Mouse (Mus musculus): ENCODE results near the gene Nrxn1. TPM values are rescaled to one million over a fixed set of nuclear protein-coding genes. Genes with fewer than 3 reads are reported as not detected.

The Nrxn1 gene
- total RNA-seq, 1 experiment, result 2.9 TPM

- Histone ChIP-seq H3K4me1 (ENCODE audit: control insufficient read depth in 2 of 2, insufficient read depth in 2 of 2, low read length in 2 of 2, poor library complexity in 1 of 2) (no peaks in the 10 kb centered on the region), H3K9ac (ENCODE audit: insufficient read depth, low read depth, low read length, poor library complexity, severe bottlenecking) (no peak overlapping the region), H3K9me3 (ENCODE audit: control insufficient read depth, insufficient read depth, low read depth, low read length) (no peaks in the 10 kb centered on the region), H3K36me3 (ENCODE audit: control insufficient read depth, insufficient read depth, low read length, poor library complexity, severe bottlenecking) (no peaks in the 10 kb centered on the region), H3K4me3 (ENCODE audit: insufficient read depth in 1 of 2, low read depth in 1 of 2, low read length in 2 of 2, poor library complexity in 1 of 2, severe bottlenecking in 1 of 2) (no peak overlapping the region), H3K27ac (ENCODE audit: insufficient read depth, low read depth, low read length, poor library complexity, severe bottlenecking) (no peak overlapping the region)
- DNase-seq (ENCODE audit: low read depth, low spot score), result no peak
- TF ChIP-seq MAFK (IDR thresholded peaks at IDR 0.05; ENCODE audit: insufficient read depth, low read depth, low read length) (no peak), HCFC1 (IDR thresholded peaks at IDR 0.05; ENCODE audit: borderline replicate concordance, insufficient read depth, low read length) (no peak), ZNF384 (IDR thresholded peaks at IDR 0.05; ENCODE audit: low read depth, low read length) (no peak), ZC3H11A (IDR thresholded peaks at IDR 0.05; ENCODE audit: borderline replicate concordance, low read depth, low read length) (no peak), CHD2 (IDR thresholded peaks at IDR 0.05; ENCODE audit: low read depth, low read length) (no peak)
- in situ Hi-C loops (cut with MboI; ENCODE audit: low sequenced_read_pairs in 2 of 2, unreplicated experiment in 2 of 2), result no loop called here
Measured at GRCm38 (mm10) chr17:90054312-90054711, 1038.6 kb downstream of the Nrxn1 start.

GRCm38 (mm10) chr17:90039316-90039715, 1053.6 kb downstream of the Nrxn1 start:
- Histone ChIP-seq H3K4me1 (ENCODE audit: control insufficient read depth in 2 of 2, insufficient read depth in 2 of 2, low read length in 2 of 2, poor library complexity in 1 of 2) (no peaks in the 10 kb centered on the region), H3K9me3 (ENCODE audit: control insufficient read depth, insufficient read depth, low read depth, low read length) (no peaks in the 10 kb centered on the region), H3K4me3 (ENCODE audit: insufficient read depth in 1 of 2, low read depth in 1 of 2, low read length in 2 of 2, poor library complexity in 1 of 2, severe bottlenecking in 1 of 2) (no peak overlapping the region), H3K36me3 (ENCODE audit: control insufficient read depth, insufficient read depth, low read length, poor library complexity, severe bottlenecking) (no peaks in the 10 kb centered on the region), H3K9ac (ENCODE audit: insufficient read depth, low read depth, low read length, poor library complexity, severe bottlenecking) (no peak overlapping the region), H3K27ac (ENCODE audit: insufficient read depth, low read depth, low read length, poor library complexity, severe bottlenecking) (no peak overlapping the region)
- TF ChIP-seq MAFK (IDR thresholded peaks at IDR 0.05; ENCODE audit: insufficient read depth, low read depth, low read length), result no peak
- TF ChIP-seq ZNF384 (IDR thresholded peaks at IDR 0.05; ENCODE audit: low read depth, low read length), result no peak
- TF ChIP-seq HCFC1 (IDR thresholded peaks at IDR 0.05; ENCODE audit: borderline replicate concordance, insufficient read depth, low read length), result no peak
- no peak for TF ChIP-seq CHD2 (IDR thresholded peaks at IDR 0.05; ENCODE audit: low read depth, low read length)
- no peak for TF ChIP-seq ZC3H11A (IDR thresholded peaks at IDR 0.05; ENCODE audit: borderline replicate concordance, low read depth, low read length)
- in situ Hi-C loops (cut with MboI; ENCODE audit: low sequenced_read_pairs in 2 of 2, unreplicated experiment in 2 of 2), result no loop called here
- DNase-seq (ENCODE audit: low read depth, low spot score), result no peak

- H3K4me1 ChIP-seq (ENCODE audit: control insufficient read depth in 2 of 2, insufficient read depth in 2 of 2, low read length in 2 of 2, poor library complexity in 1 of 2), result no peaks in the 10 kb centered on the region; a peak in 1 of 4 replicates
- H3K27ac ChIP-seq (ENCODE audit: insufficient read depth, low read depth, low read length, poor library complexity, severe bottlenecking), result no peak overlapping the region
- H3K4me3 ChIP-seq (ENCODE audit: insufficient read depth in 1 of 2, low read depth in 1 of 2, low read length in 2 of 2, poor library complexity in 1 of 2, severe bottlenecking in 1 of 2), result no peak overlapping the region
- no peaks in the 10 kb centered on the region for H3K9me3 ChIP-seq (ENCODE audit: control insufficient read depth, insufficient read depth, low read depth, low read length)
- no peak overlapping the region for H3K9ac ChIP-seq (ENCODE audit: insufficient read depth, low read depth, low read length, poor library complexity, severe bottlenecking)
- no peaks in the 10 kb centered on the region for H3K36me3 ChIP-seq (ENCODE audit: control insufficient read depth, insufficient read depth, low read length, poor library complexity, severe bottlenecking)
- peak; percentile 21 for DNase-seq (ENCODE audit: low read depth, low spot score)
- TF ChIP-seq MAFK (IDR thresholded peaks at IDR 0.05; ENCODE audit: insufficient read depth, low read depth, low read length) (no peak), ZC3H11A (IDR thresholded peaks at IDR 0.05; ENCODE audit: borderline replicate concordance, low read depth, low read length) (no peak), HCFC1 (IDR thresholded peaks at IDR 0.05; ENCODE audit: borderline replicate concordance, insufficient read depth, low read length) (no peak), ZNF384 (IDR thresholded peaks at IDR 0.05; ENCODE audit: low read depth, low read length) (no peak), CHD2 (IDR thresholded peaks at IDR 0.05; ENCODE audit: low read depth, low read length) (no peak)
- in situ Hi-C loops (cut with MboI; ENCODE audit: low sequenced_read_pairs in 2 of 2, unreplicated experiment in 2 of 2), result no loop called here
Measured at GRCm38 (mm10) chr17:90032416-90032815, 1060.5 kb downstream of the Nrxn1 start.

GRCm38 (mm10) chr17:90016636-90017035, 1076.2 kb downstream of the Nrxn1 start:
- TF ChIP-seq ZNF384 (IDR thresholded peaks at IDR 0.05; ENCODE audit: low read depth, low read length), result no peak
- no peak for TF ChIP-seq CHD2 (IDR thresholded peaks at IDR 0.05; ENCODE audit: low read depth, low read length)
- no peak for TF ChIP-seq HCFC1 (IDR thresholded peaks at IDR 0.05; ENCODE audit: borderline replicate concordance, insufficient read depth, low read length)
- no peak for TF ChIP-seq MAFK (IDR thresholded peaks at IDR 0.05; ENCODE audit: insufficient read depth, low read depth, low read length)
- no peak for TF ChIP-seq ZC3H11A (IDR thresholded peaks at IDR 0.05; ENCODE audit: borderline replicate concordance, low read depth, low read length)
- no peak overlapping the region for H3K27ac ChIP-seq (ENCODE audit: insufficient read depth, low read depth, low read length, poor library complexity, severe bottlenecking)
- no peak overlapping the region for H3K9ac ChIP-seq (ENCODE audit: insufficient read depth, low read depth, low read length, poor library complexity, severe bottlenecking)
- no peak overlapping the region for H3K4me3 ChIP-seq (ENCODE audit: insufficient read depth in 1 of 2, low read depth in 1 of 2, low read length in 2 of 2, poor library complexity in 1 of 2, severe bottlenecking in 1 of 2)
- peaks cover 1% of the 10 kb centered on the region; the same call in 1 of the 2 replicates for H3K9me3 ChIP-seq (ENCODE audit: control insufficient read depth, insufficient read depth, low read depth, low read length)
- H3K4me1 ChIP-seq (ENCODE audit: control insufficient read depth in 2 of 2, insufficient read depth in 2 of 2, low read length in 2 of 2, poor library complexity in 1 of 2), result no peaks in the 10 kb centered on the region
- no peaks in the 10 kb centered on the region for H3K36me3 ChIP-seq (ENCODE audit: control insufficient read depth, insufficient read depth, low read length, poor library complexity, severe bottlenecking)
- no peak for DNase-seq (ENCODE audit: low read depth, low spot score)
- in situ Hi-C loops (cut with MboI; ENCODE audit: low sequenced_read_pairs in 2 of 2, unreplicated experiment in 2 of 2), result no loop called here

- Histone ChIP-seq H3K4me1 (ENCODE audit: control insufficient read depth in 2 of 2, insufficient read depth in 2 of 2, low read length in 2 of 2, poor library complexity in 1 of 2) (no peaks in the 10 kb centered on the region), H3K27ac (ENCODE audit: insufficient read depth, low read depth, low read length, poor library complexity, severe bottlenecking) (no peak overlapping the region), H3K9ac (ENCODE audit: insufficient read depth, low read depth, low read length, poor library complexity, severe bottlenecking) (no peak overlapping the region), H3K36me3 (ENCODE audit: control insufficient read depth, insufficient read depth, low read length, poor library complexity, severe bottlenecking) (no peaks in the 10 kb centered on the region), H3K4me3 (ENCODE audit: insufficient read depth in 1 of 2, low read depth in 1 of 2, low read length in 2 of 2, poor library complexity in 1 of 2, severe bottlenecking in 1 of 2) (no peak overlapping the region), H3K9me3 (ENCODE audit: control insufficient read depth, insufficient read depth, low read depth, low read length) (no peaks in the 10 kb centered on the region; the same call in 1 of the 2 replicates)
- TF ChIP-seq MAFK (IDR thresholded peaks at IDR 0.05; ENCODE audit: insufficient read depth, low read depth, low read length) (no peak), HCFC1 (IDR thresholded peaks at IDR 0.05; ENCODE audit: borderline replicate concordance, insufficient read depth, low read length) (no peak)
- in situ Hi-C loops (cut with MboI; ENCODE audit: low sequenced_read_pairs in 2 of 2, unreplicated experiment in 2 of 2), result no loop called here
- no peak for DNase-seq (ENCODE audit: low read depth, low spot score)
Measured at GRCm38 (mm10) chr17:90011761-90012160, 1081.1 kb downstream of the Nrxn1 start.

Measured in ES-E14 (cell line).